Mouse (Mus musculus) stomach, postnatal 0 days (tissue): Measurements from ENCODE around the gene Clca3a1.

Experiments used
- CTCF ChIP-seq: IDR thresholded peaks from 2 replicates; pipeline ENCODE4 v1.5.1; 2016; ENCODE audit warnings: antibody characterized with exemption, low read depth, mild to moderate bottlenecking, moderate library complexity
- EP300 ChIP-seq: optimal IDR thresholded peaks from 2 replicates; pipeline ENCODE3; 2016; ENCODE audit warnings: antibody characterized with exemption

DNA sequence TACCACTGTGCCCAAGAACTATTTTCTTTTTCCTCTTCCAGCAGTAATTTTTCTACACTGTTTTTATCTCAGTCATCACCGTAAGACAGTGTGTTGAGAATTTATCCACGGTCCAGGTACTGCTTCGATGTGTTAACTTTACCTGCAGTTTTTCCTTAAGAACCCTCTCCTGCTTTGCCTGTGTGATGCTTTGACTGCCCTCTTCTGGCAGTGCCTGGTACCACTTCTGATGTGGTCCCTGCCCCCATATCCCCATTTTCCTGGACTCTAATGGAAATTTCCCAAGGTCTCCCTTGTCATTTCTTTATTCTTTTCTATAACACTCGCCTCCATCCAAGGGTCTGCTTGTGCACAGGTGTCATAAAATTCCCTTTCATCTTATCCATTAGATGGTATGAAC is 37.3 kb downstream of the Clca3a1 start:
- TF ChIP-seq CTCF (peak; percentile 81), EP300 (no peak)
